Mouse (Mus musculus): ENCODE results near the gene Pcdh7.

Pcdh7 gene

DNA sequence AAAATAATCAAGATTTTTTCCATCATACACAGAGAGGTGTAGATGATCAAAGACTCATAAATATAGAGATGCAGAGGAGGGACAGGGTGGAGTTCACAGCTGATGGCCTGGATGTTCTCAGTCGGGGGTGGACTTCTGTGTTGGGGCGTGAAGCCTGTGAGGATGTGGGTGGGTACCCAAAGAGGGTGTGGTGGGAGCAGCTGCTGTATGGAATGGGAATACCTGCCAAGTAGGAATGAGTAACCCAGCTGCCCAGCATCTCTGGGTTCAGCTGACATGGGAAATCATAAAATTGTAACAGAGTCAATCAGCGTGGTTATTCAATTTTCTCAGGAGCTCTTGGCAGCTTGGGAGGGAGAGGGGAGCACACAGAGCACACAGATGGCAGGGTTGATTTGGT lies 85.3 kb downstream of the Pcdh7 start:
- no peak for DNase-seq

DNA sequence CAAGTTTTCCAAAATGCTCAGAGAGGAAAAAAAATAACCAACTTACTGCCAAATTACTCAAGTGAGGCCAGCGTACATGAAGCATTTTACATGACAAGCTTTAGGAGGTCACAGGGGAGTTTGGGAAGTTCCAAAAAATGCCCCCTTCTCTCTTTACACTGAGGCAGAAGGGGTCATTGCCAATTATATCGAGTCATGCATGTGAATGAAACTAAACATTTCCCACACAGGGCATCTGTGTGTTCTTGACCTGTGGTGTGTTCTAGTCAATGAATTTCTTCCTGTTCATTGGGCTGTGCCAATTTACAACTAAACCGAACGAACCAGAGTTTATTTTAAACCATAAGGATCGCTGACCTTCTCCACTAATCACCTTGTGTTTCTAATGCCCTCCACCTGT lies 86.1 kb downstream of the Pcdh7 start:
- no peak for DNase-seq

DNA sequence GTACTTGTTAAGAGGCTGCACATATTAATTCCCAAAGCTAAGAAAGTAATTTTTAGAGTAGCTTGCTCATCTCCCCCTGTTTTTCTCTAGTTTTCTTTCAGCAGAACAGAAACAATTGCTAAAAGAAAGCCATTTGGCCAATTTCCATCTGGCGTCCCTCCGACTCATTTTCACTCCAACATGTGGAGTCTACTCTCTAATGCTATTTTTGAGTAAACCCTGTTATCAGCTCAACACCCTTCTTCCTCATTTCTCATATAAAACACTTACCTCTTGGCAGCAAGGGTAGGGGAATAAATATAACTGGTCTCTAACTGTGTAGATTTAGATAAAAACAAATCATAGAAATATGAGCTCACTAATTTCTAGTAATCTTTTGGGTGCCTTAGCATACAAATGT lies 89.6 kb downstream of the Pcdh7 start:
- no peak for DNase-seq

DNA sequence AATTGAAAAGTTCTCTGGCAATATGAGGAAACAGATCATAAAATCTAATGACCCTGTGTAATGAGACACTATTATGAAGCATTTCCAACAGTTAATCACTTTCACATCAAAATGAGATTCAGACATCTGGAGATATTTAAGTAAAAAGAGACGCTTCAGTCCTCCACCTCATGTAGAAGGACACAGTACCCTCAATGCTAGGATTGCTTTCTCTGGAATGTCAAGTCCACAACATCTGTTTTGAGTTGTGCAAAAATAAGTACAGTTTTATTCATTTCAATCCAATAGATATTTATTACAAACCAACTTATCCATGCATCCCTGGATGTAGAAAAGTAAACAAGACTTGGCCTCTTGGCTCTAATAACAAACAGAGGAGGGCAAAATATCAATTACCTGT lies 92.9 kb downstream of the Pcdh7 start:
- no peak for DNase-seq

GRCm38 (mm10) chr5:57815964-57816589 lies 98.3 kb downstream of the Pcdh7 start:
- DNase-seq = no peak

- DNase-seq = no peak
Measured at GRCm38 (mm10) chr5:57819788-57820187, 102.0 kb downstream of the Pcdh7 start.

DNA sequence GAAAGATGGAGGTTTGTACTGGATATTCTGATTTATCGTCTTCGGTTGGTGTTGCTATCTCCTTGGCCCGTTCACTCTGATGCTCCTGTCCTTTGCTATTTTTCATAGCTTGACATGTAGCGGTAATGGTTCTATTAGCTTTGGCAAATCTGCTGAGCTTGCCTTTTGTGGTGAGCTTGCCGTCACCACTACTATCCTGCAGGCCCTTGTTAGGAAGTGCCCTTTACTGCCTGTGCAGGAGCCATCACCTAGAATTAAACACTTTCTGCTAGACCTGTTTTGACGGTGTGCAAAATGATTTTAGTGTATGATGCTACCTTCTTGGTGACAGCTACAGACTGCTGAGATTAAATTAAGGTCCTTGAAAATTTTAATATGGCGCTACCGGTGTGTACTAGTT lies 103.3 kb downstream of the Pcdh7 start:
- no peak for DNase-seq

GRCm38 (mm10) chr5:57828437-57828836 lies 110.7 kb downstream of the Pcdh7 start:
- DNase-seq = no peak

DNA sequence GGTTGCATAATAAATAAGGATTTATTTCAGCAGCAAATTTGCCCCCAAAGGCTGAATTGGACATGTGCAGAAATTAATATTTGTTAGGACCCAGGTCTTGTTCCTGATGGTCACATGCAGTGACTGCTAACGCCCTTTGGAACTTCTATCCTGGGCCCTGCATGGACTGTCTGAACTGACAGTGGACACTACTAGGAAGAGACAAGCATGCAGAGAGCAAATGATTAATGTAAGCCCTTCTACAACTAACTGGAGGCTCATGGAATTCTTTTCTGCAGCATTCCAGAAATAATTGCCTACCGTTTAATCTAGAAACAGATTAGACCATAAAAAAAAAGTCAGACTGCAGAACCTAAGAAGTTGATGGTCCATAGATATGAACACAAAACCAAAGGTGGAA lies 119.4 kb downstream of the Pcdh7 start:
- peak; percentile 18 for DNase-seq

DNA sequence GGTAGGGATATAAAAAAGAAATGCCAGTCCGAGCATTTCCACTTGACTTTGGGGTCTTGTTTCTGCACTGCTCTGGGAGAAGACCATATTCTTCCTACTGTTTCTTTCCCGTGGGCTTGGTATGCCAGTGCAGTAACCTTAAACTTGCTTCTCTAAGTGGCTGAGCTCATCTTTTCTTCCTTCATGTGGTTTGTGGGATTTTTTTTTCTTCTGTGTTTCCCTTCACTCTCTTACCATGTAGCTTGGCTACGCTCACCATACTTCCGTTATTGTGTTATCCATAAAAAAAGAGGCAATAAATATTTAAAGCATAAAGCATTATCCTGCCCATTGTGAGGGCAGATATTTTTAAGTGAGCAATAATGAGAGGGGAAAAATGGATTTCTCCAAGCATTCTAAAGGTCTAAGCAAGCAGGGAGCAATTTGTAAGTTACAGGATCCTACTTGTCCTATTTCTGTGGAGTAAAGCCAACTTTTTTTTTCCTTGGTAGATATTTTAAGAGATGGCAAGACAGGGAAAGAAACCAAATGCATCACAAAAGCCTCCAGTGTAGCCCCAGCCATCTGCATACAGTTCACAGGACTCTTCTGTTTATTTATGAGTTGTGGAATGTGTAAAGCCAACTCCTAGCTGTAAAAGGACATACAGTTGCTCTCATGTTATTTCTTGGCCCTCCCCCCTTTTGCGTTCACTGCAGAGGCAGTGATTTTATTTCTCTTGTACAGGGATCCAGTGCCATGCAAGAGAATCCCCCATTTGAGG lies 123.8 kb downstream of the Pcdh7 start:
- DNase-seq = no peak

DNA sequence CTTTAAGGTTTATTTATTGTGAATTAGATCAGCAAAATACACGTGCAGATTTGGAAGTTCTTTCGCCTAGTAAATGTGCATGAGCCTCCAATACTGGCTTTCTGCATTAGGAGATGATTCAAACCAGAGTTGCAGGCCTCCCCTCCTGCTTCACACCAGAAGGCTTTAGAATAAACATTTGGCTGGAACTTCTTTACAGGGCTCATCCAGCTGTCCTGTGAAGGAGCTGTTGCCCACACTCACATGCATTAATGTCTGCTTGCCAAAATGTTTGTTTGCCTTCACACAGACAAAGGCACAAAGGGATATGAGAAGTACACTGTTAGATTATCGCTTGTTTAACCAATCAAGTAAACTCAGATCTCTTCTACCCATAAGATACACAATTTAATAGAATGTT lies 129.7 kb downstream of the Pcdh7 start:
- DNase-seq = no peak

DNA sequence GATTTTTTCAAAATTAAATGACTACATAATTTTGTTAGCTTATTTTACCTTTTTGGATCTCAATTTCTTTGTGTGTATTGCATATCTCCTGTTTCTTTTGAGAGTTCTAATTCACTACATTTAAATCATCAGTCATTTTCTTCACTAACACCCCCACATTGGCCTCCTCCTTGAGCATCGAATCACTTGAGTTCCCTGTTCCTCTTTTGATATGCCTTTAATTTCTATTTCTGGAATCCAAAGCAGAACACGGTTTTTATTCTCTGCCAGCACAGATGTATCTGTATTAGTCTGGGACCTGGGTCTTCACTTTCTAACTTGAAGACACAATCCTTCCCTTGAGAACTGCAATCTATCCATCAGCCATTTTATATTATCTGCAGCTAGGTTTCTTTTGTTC lies 132.3 kb downstream of the Pcdh7 start:
- no peak for DNase-seq

GRCm38 (mm10) chr5:57857316-57857715 lies 139.5 kb downstream of the Pcdh7 start:
- no peak for DNase-seq

- DNase-seq = no peak
Measured at GRCm38 (mm10) chr5:57864254-57864653, 146.5 kb downstream of the Pcdh7 start.

DNA sequence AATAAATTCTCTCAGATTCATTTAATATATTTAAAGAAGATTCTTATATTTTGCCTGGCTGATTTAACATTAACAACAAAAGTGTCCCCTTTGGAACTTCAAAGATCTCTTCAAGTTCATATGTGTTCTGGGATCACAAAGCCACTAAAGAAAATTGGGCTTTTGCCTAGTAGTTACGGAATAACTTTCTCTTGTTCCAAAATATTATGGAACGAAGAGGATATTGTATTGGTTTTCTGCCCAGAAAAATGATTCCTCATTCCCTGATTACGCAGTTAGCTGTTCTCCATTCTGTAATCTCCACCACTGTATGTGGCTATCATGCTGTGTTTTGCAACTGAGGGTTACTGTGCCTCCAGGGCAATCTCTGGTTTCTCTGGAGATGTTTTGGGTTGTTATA lies 147.5 kb downstream of the Pcdh7 start:
- DNase-seq = no peak

GRCm38 (mm10) chr5:57866097-57866496 lies 148.3 kb downstream of the Pcdh7 start:
- no peak for DNase-seq

GRCm38 (mm10) chr5:57867906-57868305 lies 150.1 kb downstream of the Pcdh7 start:
- DNase-seq = no peak

DNA sequence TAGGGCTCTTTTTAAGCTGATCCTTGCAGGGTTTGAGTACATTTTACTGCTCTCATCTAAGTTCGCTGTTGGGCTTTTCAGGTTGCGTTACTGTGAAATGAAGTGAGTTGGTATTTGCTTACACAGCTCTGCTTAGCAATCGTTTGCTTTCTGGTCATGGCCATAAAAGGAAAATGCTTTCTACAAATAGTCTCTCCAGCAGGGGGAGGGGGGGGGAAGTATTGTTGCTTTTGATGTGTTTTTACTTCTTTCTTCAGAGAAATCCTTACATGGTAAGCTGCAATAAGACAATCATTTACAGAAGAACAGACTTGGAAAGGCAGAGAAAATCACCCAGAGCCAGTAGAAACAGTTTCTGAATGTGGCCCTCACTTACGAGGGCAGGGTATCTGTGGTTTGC lies 150.9 kb downstream of the Pcdh7 start:
- DNase-seq = peak; percentile 19

DNA sequence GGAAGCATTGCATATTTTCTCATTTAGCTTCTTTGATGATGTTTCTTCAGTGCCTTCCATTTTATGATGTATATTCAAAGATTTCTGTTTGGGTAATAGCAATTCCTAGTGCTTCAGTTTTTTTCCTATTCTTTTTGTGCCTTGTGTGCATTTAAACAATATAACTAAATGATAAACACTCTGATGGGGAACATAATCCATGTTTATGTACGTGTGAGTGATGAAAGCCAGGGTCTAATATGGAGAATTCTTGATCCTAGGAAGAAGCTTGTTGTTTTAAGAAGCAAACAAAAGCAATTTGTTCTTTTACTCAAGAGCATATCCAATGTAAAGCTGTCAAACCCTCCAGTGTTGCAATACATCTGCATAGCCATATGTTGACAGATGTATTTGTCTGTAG lies 153.0 kb downstream of the Pcdh7 start:
- DNase-seq = no peak

- DNase-seq = no peak
Measured at GRCm38 (mm10) chr5:57884982-57885381, 167.2 kb downstream of the Pcdh7 start.

DNA sequence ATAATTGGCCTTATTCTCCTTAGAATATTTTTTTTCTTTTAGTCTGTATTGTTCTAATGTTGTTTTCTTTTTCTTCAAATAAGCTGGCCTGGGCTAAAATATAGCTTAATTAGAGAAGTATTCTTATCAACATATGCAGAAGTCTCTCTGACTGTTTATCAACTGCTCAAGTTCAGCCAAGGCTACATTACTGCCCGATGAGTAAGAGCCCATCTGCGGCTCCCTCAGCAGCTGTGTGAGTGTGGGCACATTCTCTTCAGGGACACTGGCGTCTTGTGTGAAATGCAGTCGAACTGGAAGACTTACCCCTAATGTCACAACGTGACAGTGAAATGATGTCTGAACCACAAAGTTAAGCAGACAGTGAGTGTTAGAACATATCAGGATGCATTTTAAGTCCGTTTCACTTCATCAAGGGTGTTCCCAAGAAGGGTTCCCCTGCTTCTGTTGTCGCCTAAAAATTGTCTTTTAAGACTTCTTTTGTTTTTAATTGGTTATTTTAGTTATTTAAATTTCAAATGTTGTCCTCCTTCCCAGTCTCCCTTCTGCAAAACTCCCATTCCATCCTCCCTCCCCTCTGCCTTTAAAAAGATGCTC lies 181.3 kb downstream of the Pcdh7 start:
- DNase-seq = no peak

- DNase-seq = no peak
Measured at GRCm38 (mm10) chr5:57907218-57907617, 189.5 kb downstream of the Pcdh7 start.

- DNase-seq = no peak
Measured at GRCm38 (mm10) chr5:57921140-57921539, 203.4 kb downstream of the Pcdh7 start.

DNA sequence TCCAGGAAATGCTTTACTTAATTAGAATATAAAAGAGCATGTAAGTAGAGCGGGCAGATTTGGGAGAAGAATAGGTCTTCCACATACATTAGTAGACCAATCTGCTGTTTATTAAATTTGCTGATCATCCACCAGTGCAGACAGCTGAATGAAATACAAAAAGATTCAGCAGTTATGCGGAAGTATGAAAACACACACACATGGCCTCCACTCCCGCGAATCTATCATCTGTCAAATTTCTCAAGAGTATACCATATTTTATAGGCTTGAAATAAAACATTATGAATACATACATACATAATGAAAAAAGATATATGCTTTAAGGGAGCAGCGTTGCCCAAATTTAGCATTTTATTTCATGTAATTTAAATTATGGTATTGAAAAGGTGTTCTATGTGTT lies 213.6 kb downstream of the Pcdh7 start:
- no peak for DNase-seq
